Comparison of ENCODE assay signal across 8 mouse cellular contexts in the genomic region with DNA sequence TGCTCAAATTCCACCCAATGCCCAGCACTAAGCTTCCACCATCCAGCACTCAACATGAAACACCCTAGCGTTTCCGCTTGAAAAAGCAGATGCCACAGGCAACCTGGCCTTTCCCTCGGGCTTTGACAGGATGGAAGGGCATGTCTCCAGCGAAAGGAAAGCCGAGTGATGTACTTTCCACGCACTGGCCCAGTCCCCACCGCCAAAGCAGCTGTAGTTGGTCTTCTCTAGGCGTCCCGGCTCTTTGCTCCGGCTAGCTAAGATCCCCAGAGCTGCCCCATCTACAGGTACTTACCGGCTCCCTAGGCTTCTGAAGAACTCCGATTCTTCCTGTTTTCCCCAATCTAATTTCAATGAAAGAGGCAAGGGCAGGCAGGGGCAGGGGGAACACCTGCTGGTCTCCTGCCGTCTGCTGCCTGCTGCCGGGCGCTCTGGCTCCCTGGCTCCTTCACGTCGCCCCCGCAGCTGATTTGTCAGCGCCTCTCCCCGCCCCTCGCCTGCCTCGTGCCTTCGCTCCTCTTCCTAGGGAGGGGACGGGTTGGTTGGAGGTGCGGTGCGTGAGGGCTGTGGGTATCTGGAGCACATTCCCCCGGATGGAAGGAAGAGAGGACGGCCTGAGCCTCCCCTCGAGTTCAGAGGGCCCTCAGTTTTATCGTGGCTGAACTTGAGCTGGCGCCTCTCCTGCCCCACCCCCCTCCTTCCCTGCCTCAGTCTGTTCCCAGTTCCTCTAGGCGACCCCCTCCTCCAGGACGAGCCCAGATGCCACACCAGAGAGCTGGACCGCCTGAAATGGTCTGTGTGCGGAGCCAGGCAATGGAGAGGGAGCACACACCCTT. TPM values are rescaled to one million over a fixed set of nuclear protein-coding genes. Genes with fewer than 3 reads are reported as not detected.
A peak's percentile ranks its signal among the peaks of the same experiment; 100 is the strongest.
DNase-seq lines count a peak whose midpoint lies in the region; ATAC-seq and TF ChIP-seq lines count a peak whose summit lies in the region.

No protein-coding gene starts in this region.

- no peaks in the 10 kb centered on the region for H3K9me3 ChIP-seq in hindbrain, embryonic 12.5 days (replicated peaks)
- no peaks in the 10 kb centered on the region for H3K9me3 ChIP-seq in lung, postnatal 0 days (ENCODE audit: low read length)

- peak overlapping the region; percentile 93 for H3K4me2 ChIP-seq in hindbrain, embryonic 12.5 days (replicated peaks)
- H3K4me2 ChIP-seq in lung, postnatal 0 days (replicated peaks; ENCODE audit: low read depth, low read length), result peak overlapping the region; percentile 69

- no peak for TF ChIP-seq CTCF in embryonic fibroblast, embryonic 13.5 days (IDR thresholded peaks at IDR 0.05; ENCODE audit: borderline replicate concordance, insufficient read depth, low read length)
- no peak for TF ChIP-seq CTCF in lung, postnatal 0 days (IDR thresholded peaks at IDR 0.05)

- H3K4me3 ChIP-seq in brown adipose tissue, adult 24 weeks (ENCODE audit: insufficient read depth, low read depth, low read length), result peak overlapping the region; percentile 56
- H3K4me3 ChIP-seq in embryonic fibroblast, embryonic 13.5 days (ENCODE audit: insufficient read depth, low read length), result peak overlapping the region; percentile 44
- H3K4me3 ChIP-seq in hindbrain, embryonic 12.5 days, result peak overlapping the region; percentile 43
- peak overlapping the region; percentile 39 for H3K4me3 ChIP-seq in lung, postnatal 0 days (ENCODE audit: low read depth, low read length)

- H3K36me3 ChIP-seq in hindbrain, embryonic 12.5 days, result no peaks in the 10 kb centered on the region
- H3K36me3 ChIP-seq in lung, postnatal 0 days (ENCODE audit: insufficient read depth, low read length), result no peaks in the 10 kb centered on the region

- TF ChIP-seq POLR2A in embryonic fibroblast, embryonic 13.5 days (IDR thresholded peaks at IDR 0.05; ENCODE audit: low read depth, low read length), result peak; percentile 77

- H3K27ac ChIP-seq in brown adipose tissue, adult 24 weeks (replicated peaks; ENCODE audit: low read depth, low read length), result no peak overlapping the region
- no peak overlapping the region for H3K27ac ChIP-seq in embryonic fibroblast, embryonic 13.5 days (ENCODE audit: insufficient read depth, low read length)
- peak overlapping the region; percentile 68 for H3K27ac ChIP-seq in hindbrain, embryonic 12.5 days
- no peak overlapping the region for H3K27ac ChIP-seq in lung, postnatal 0 days (ENCODE audit: low read length)

- H3K27me3 ChIP-seq in hindbrain, embryonic 12.5 days, result no peaks in the 10 kb centered on the region
- no peaks in the 10 kb centered on the region for H3K27me3 ChIP-seq in lung, postnatal 0 days (replicated peaks; ENCODE audit: insufficient read depth, low read length)

- ATAC-seq in hindbrain, embryonic 12.5 days (ENCODE audit: low FRiP score), result peak; percentile 91
- ATAC-seq in lung, postnatal 0 days, result peak; percentile 87
- no peak for ATAC-seq in activated CD4-positive, CD25-positive, alpha-beta regulatory T cell, adult 4 months

- peaks cover 8% of the 10 kb centered on the region; the same call in 1 of the 2 replicates for H3K4me1 ChIP-seq in brown adipose tissue, adult 24 weeks (ENCODE audit: control insufficient read depth, insufficient read depth, insufficient read length, low read length)
- peaks cover 3% of the 10 kb centered on the region; the same call in 1 of the 2 replicates for H3K4me1 ChIP-seq in embryonic fibroblast, embryonic 13.5 days (ENCODE audit: control insufficient read depth, insufficient read depth, low read length)
- peaks cover 7% of the 10 kb centered on the region; the same call in 1 of the 2 replicates for H3K4me1 ChIP-seq in hindbrain, embryonic 12.5 days
- no peaks in the 10 kb centered on the region; the same call in 1 of the 2 replicates for H3K4me1 ChIP-seq in lung, postnatal 0 days (ENCODE audit: insufficient read depth, low read depth, low read length)

- WGBS in hindbrain, embryonic 12.5 days, result under 1% methylated on average over 35 of the region's 35 CpGs
- 7% methylated on average over 34 of the region's 35 CpGs for WGBS in lung, postnatal 0 days

- H3K9ac ChIP-seq in hindbrain, embryonic 12.5 days, result peak overlapping the region; percentile 67
- no peak overlapping the region for H3K9ac ChIP-seq in lung, postnatal 0 days (replicated peaks; ENCODE audit: low read depth)

- TF ChIP-seq EP300 in lung, postnatal 0 days (IDR thresholded peaks at IDR 0.05), result no peak

- DNase-seq in Muller cell, postnatal 12 days (ENCODE audit: inconsistent ontology term), result peak; percentile 84
- DNase-seq in layer of hippocampus, postnatal 14 days (ENCODE audit: low spot score in 2 of 2), result peak; percentile 81 to 82
- peak; percentile 60 for DNase-seq in lung, postnatal 0 days (ENCODE audit: low spot score)
- peak; percentile 76 to 87 for DNase-seq in right cerebral cortex, adult 2 months (ENCODE audit: low spot score in 2 of 2)

RNA-seq across cellular contexts. Expression of a gene that starts 1.0 kb away (rescaled TPM):
- 1.2 and 9.9 TPM in 2 replicates for polyA plus RNA-seq in brown adipose tissue, adult 24 weeks (2012; ENCODE audit: insufficient read depth, insufficient read length, missing spikeins)
- 1.0 and 1.8 TPM in 2 replicates for polyA plus RNA-seq in embryonic fibroblast, embryonic 13.5 days (2011; ENCODE audit: insufficient read length, low read depth, missing spikeins)
- polyA plus RNA-seq in hindbrain, embryonic 12.5 days (2016; fragmentation: Nextera tagmentation; extraction: Ambion mirVana), result 43.3 and 63.2 TPM in 2 replicates
- 100 to 1,000 TPM; 805 to 847 TPM for total RNA-seq in layer of hippocampus, postnatal 14 days (2021)
- polyA plus RNA-seq in lung, postnatal 0 days (2015; fragmentation: Nextera tagmentation; extraction: Ambion mirVana), result 51.1 and 64.5 TPM in 2 replicates
- polyA plus RNA-seq in activated CD4-positive, CD25-positive, alpha-beta regulatory T cell, adult 4 months (2017; shearing (Covaris generic)), result 1 to 10 TPM in 1 of 2 experiments, not detected in 1; 1.8 TPM
